Mouse (Mus musculus): Measurements from ENCODE around the gene Srxn1. TPM values are rescaled to one million over a fixed set of nuclear protein-coding genes. Genes with fewer than 3 reads are reported as not detected.

Srxn1 gene
- polyA plus RNA-seq, 2 experiments = 9.5 to 11.2 TPM

- TF ChIP-seq POLR2A (IDR thresholded peaks at IDR 0.05; ENCODE audit: borderline replicate concordance, extremely low read depth, insufficient read depth, insufficient read length) = no peak
- no peaks in the 10 kb centered on the region; the same call in 1 of the 2 replicates for H3K36me3 ChIP-seq (ENCODE audit: control insufficient read depth, insufficient read depth, low read length)
- H3K9me3 ChIP-seq (ENCODE audit: control insufficient read depth, low read length) = no peaks in the 10 kb centered on the region
- ATAC-seq (ENCODE audit: low FRiP score, low read depth) = no peak
- H3K27me3 ChIP-seq (ENCODE audit: control insufficient read depth, insufficient read depth, low read length) = no peaks in the 10 kb centered on the region
- peaks cover 9% of the 10 kb centered on the region for H3K4me1 ChIP-seq (ENCODE audit: control insufficient read depth, insufficient read depth, low read length)
- WGBS = 79% methylated on average over 5 of the region's 5 CpGs
- no peak overlapping the region for H3K4me2 ChIP-seq (replicated peaks; ENCODE audit: low read depth, low read length, severe bottlenecking)
- no peak overlapping the region for H3K9ac ChIP-seq (ENCODE audit: low read depth, low read length, severe bottlenecking)
- DNase-seq (ENCODE audit: low spot score) = no peak
- no peak overlapping the region for H3K4me3 ChIP-seq (replicated peaks; ENCODE audit: low read length)
- H3K27ac ChIP-seq (replicated peaks; ENCODE audit: low read depth, low read length) = no peak overlapping the region
Measured at GRCm38 (mm10) chr2:152109386-152109785, 4.1 kb downstream of the Srxn1 start.

GRCm38 (mm10) chr2:152111311-152111710 is 6.0 kb downstream of the Srxn1 start:
- Histone ChIP-seq H3K27ac (replicated peaks; ENCODE audit: low read depth, low read length) (no peak overlapping the region), H3K9ac (ENCODE audit: low read depth, low read length, severe bottlenecking) (no peak overlapping the region), H3K27me3 (ENCODE audit: control insufficient read depth, insufficient read depth, low read length) (no peaks in the 10 kb centered on the region), H3K36me3 (ENCODE audit: control insufficient read depth, insufficient read depth, low read length) (no peaks in the 10 kb centered on the region; the same call in 1 of the 2 replicates), H3K9me3 (ENCODE audit: control insufficient read depth, low read length) (no peaks in the 10 kb centered on the region), H3K4me3 (replicated peaks; ENCODE audit: low read length) (no peak overlapping the region), H3K4me2 (replicated peaks; ENCODE audit: low read depth, low read length, severe bottlenecking) (no peak overlapping the region), H3K4me1 (ENCODE audit: control insufficient read depth, insufficient read depth, low read length) (peaks cover 12% of the 10 kb centered on the region)
- DNase-seq (ENCODE audit: low spot score) (no peak), ATAC-seq (ENCODE audit: low FRiP score, low read depth) (no peak)
- no peak for TF ChIP-seq POLR2A (IDR thresholded peaks at IDR 0.05; ENCODE audit: borderline replicate concordance, extremely low read depth, insufficient read depth, insufficient read length)
- WGBS = 61% methylated on average over 2 of the region's 2 CpGs

- WGBS = 7% methylated on average over 7 of the region's 7 CpGs
Measured at GRCm38 (mm10) chr2:152111920-152112319, 6.6 kb downstream of the Srxn1 start.

GRCm38 (mm10) chr2:152112490-152112889 is 7.2 kb downstream of the Srxn1 start:
- ATAC-seq (ENCODE audit: low FRiP score, low read depth) (no peak), DNase-seq (ENCODE audit: low spot score) (no peak)
- 80% methylated on average over 5 of the region's 5 CpGs for WGBS
- Histone ChIP-seq H3K4me2 (replicated peaks; ENCODE audit: low read depth, low read length, severe bottlenecking) (no peak overlapping the region), H3K36me3 (ENCODE audit: control insufficient read depth, insufficient read depth, low read length) (no peaks in the 10 kb centered on the region; the same call in 1 of the 2 replicates), H3K9ac (ENCODE audit: low read depth, low read length, severe bottlenecking) (no peak overlapping the region), H3K27me3 (ENCODE audit: control insufficient read depth, insufficient read depth, low read length) (no peaks in the 10 kb centered on the region), H3K4me1 (ENCODE audit: control insufficient read depth, insufficient read depth, low read length) (peaks cover 12% of the 10 kb centered on the region), H3K27ac (replicated peaks; ENCODE audit: low read depth, low read length) (no peak overlapping the region), H3K9me3 (ENCODE audit: control insufficient read depth, low read length) (no peaks in the 10 kb centered on the region), H3K4me3 (replicated peaks; ENCODE audit: low read length) (no peak overlapping the region)
- TF ChIP-seq POLR2A (IDR thresholded peaks at IDR 0.05; ENCODE audit: borderline replicate concordance, extremely low read depth, insufficient read depth, insufficient read length) = no peak

More at GRCm38 (mm10) chr2:152111920-152112319, 6.6 kb downstream of the Srxn1 start:
- DNase-seq (ENCODE audit: low spot score) = peak; percentile 95
- ATAC-seq (ENCODE audit: low FRiP score, low read depth) = peak; percentile 77
- H3K4me1 ChIP-seq (ENCODE audit: control insufficient read depth, insufficient read depth, low read length) = peaks cover 12% of the 10 kb centered on the region
- no peak overlapping the region for H3K9ac ChIP-seq (ENCODE audit: low read depth, low read length, severe bottlenecking)
- H3K4me3 ChIP-seq (replicated peaks; ENCODE audit: low read length) = no peak overlapping the region
- H3K27ac ChIP-seq (replicated peaks; ENCODE audit: low read depth, low read length) = no peak overlapping the region
- TF ChIP-seq POLR2A (IDR thresholded peaks at IDR 0.05; ENCODE audit: borderline replicate concordance, extremely low read depth, insufficient read depth, insufficient read length) = no peak
- H3K27me3 ChIP-seq (ENCODE audit: control insufficient read depth, insufficient read depth, low read length) = no peaks in the 10 kb centered on the region
- no peak overlapping the region for H3K4me2 ChIP-seq (replicated peaks; ENCODE audit: low read depth, low read length, severe bottlenecking)
- H3K36me3 ChIP-seq (ENCODE audit: control insufficient read depth, insufficient read depth, low read length) = no peaks in the 10 kb centered on the region; the same call in 1 of the 2 replicates
- no peaks in the 10 kb centered on the region for H3K9me3 ChIP-seq (ENCODE audit: control insufficient read depth, low read length)

GRCm38 (mm10) chr2:152112970-152113369 is 7.7 kb downstream of the Srxn1 start:
- DNase-seq (ENCODE audit: low spot score) (no peak), ATAC-seq (ENCODE audit: low FRiP score, low read depth) (no peak)
- no peaks in the 10 kb centered on the region; the same call in 1 of the 2 replicates for H3K36me3 ChIP-seq (ENCODE audit: control insufficient read depth, insufficient read depth, low read length)
- H3K9me3 ChIP-seq (ENCODE audit: control insufficient read depth, low read length) = no peaks in the 10 kb centered on the region
- no peak overlapping the region for H3K4me2 ChIP-seq (replicated peaks; ENCODE audit: low read depth, low read length, severe bottlenecking)
- no peak overlapping the region for H3K9ac ChIP-seq (ENCODE audit: low read depth, low read length, severe bottlenecking)
- no peak overlapping the region for H3K27ac ChIP-seq (replicated peaks; ENCODE audit: low read depth, low read length)
- H3K27me3 ChIP-seq (ENCODE audit: control insufficient read depth, insufficient read depth, low read length) = no peaks in the 10 kb centered on the region
- WGBS = 52% methylated on average over 10 of the region's 10 CpGs
- H3K4me1 ChIP-seq (ENCODE audit: control insufficient read depth, insufficient read depth, low read length) = peaks cover 12% of the 10 kb centered on the region
- no peak for TF ChIP-seq POLR2A (IDR thresholded peaks at IDR 0.05; ENCODE audit: borderline replicate concordance, extremely low read depth, insufficient read depth, insufficient read length)
- H3K4me3 ChIP-seq (replicated peaks; ENCODE audit: low read length) = no peak overlapping the region
